Comparison of ENCODE assay signal across 8 mouse cellular contexts in the genomic region with DNA sequence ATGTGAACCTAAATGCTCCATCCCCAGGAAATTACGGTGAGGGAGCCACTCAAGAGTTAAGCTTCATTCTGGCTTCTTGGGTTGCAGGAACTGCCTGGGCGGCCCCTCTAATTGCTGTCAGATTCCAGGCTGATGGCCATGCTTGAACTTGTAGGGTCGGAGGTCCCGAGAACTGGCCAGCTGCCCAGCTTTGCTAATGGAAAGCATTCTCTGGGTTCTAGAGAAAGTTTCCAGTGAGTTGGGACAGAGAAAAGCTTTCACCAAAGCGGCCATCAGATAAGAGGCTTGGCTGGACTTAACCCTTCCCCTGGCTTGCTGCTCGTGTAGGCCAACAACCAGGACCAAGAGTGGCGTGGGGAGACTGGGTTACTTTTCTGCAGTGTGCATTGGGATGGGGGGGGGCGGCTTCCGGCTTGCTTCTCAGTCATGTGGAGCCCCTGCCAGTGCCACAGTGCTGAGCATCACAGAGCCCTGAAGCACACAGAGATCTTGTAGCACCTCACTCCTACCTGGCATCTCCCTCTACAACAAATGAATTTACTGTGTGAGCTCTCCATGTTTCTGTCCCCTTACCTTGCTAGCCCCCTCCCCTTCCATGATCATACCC. TPM values are rescaled to one million over a fixed set of nuclear protein-coding genes. Genes with fewer than 3 reads are reported as not detected.
A peak's percentile ranks its signal among the peaks of the same experiment; 100 is the strongest.
DNase-seq lines count a peak whose midpoint lies in the region; ATAC-seq and TF ChIP-seq lines count a peak whose summit lies in the region.

No protein-coding gene starts in this region.

- TF ChIP-seq POLR2A in brain, embryonic 14.5 days (IDR thresholded peaks at IDR 0.05; ENCODE audit: borderline replicate concordance, extremely low read depth, insufficient read depth, insufficient read length, poor library complexity, severe bottlenecking) = no peak

- peaks cover 4% of the 10 kb centered on the region; the same call in 1 of the 2 replicates for H3K4me1 ChIP-seq in intestine, embryonic 15.5 days (replicated peaks)
- no peaks in the 10 kb centered on the region for H3K4me1 ChIP-seq in intestine, postnatal 0 days (replicated peaks; ENCODE audit: control insufficient read depth, insufficient read depth, low read length)

- intact Hi-C loops in heart, postnatal 10 days (cut with DNase I) = no loop called here

- no peak overlapping the region for H3K9ac ChIP-seq in intestine, embryonic 15.5 days
- no peak overlapping the region for H3K9ac ChIP-seq in intestine, postnatal 0 days (ENCODE audit: low read depth, low read length)

- no peak overlapping the region for H3K4me2 ChIP-seq in intestine, embryonic 15.5 days (replicated peaks)
- no peak overlapping the region; the same call in 1 of the 2 replicates for H3K4me2 ChIP-seq in intestine, postnatal 0 days (replicated peaks; ENCODE audit: low read depth)

- no peaks in the 10 kb centered on the region for H3K27me3 ChIP-seq in intestine, embryonic 15.5 days (replicated peaks)
- H3K27me3 ChIP-seq in intestine, postnatal 0 days (replicated peaks; ENCODE audit: control insufficient read depth, insufficient read depth, low read length) = no peaks in the 10 kb centered on the region

- DNase-seq in brain, embryonic 14.5 days (ENCODE audit: low read depth) = peak; percentile 80
- peak; percentile 77 to 81 for DNase-seq in heart, postnatal 10 days
- DNase-seq in kidney, postnatal 36 days = peak; percentile 83 to 85
- DNase-seq in retina, embryonic 14.5 days (ENCODE audit: low spot score) = peak; percentile 48
- no peak for DNase-seq in layer of hippocampus, adult 8-10 months (ENCODE audit: low spot score in 2 of 2)

- no peak overlapping the region for H3K4me3 ChIP-seq in intestine, embryonic 15.5 days (replicated peaks)
- no peak overlapping the region for H3K4me3 ChIP-seq in intestine, postnatal 0 days (ENCODE audit: low read depth, low read length)

- TF ChIP-seq CTCF in intestine, postnatal 0 days (IDR thresholded peaks at IDR 0.05; ENCODE audit: low read depth) = no peak
- TF ChIP-seq CTCF in brain, embryonic 14.5 days (IDR thresholded peaks at IDR 0.05; ENCODE audit: borderline replicate concordance, extremely low read depth, insufficient read depth, insufficient read length) = no peak

- H3K27ac ChIP-seq in intestine, embryonic 15.5 days = no peak overlapping the region
- no peak overlapping the region for H3K27ac ChIP-seq in intestine, postnatal 0 days (ENCODE audit: low read depth, low read length)

- peak; percentile 43 for ATAC-seq in intestine, embryonic 15.5 days
- ATAC-seq in intestine, postnatal 0 days = no peak
- no peak for ATAC-seq in megakaryocyte-erythroid progenitor cell, adult 5-6 weeks (replicated peaks; ENCODE audit: low FRiP score, low TSS enrichment, poor library complexity, severe bottlenecking)

- H3K9me3 ChIP-seq in intestine, embryonic 15.5 days = no peaks in the 10 kb centered on the region
- H3K9me3 ChIP-seq in intestine, postnatal 0 days (ENCODE audit: control insufficient read depth) = no peaks in the 10 kb centered on the region

- no peaks in the 10 kb centered on the region for H3K36me3 ChIP-seq in intestine, embryonic 15.5 days
- H3K36me3 ChIP-seq in intestine, postnatal 0 days (ENCODE audit: control insufficient read depth, insufficient read depth) = no peaks in the 10 kb centered on the region

- WGBS in intestine, embryonic 15.5 days = 40% methylated on average over 9 of the region's 9 CpGs
- 56% methylated on average over 9 of the region's 9 CpGs for WGBS in intestine, postnatal 0 days

RNA-seq across cellular contexts. Expression of a gene that starts 15.8 kb away (rescaled TPM):
- polyA plus RNA-seq in intestine, embryonic 15.5 days (2015; fragmentation: Nextera tagmentation; extraction: Ambion mirVana) = 3.9 and 4.4 TPM in 2 replicates
- 1.8 and 2.5 TPM in 2 replicates for polyA plus RNA-seq in intestine, postnatal 0 days (2015; fragmentation: Nextera tagmentation; extraction: Ambion mirVana)
- 42.0 and 47.0 TPM in 2 replicates for polyA plus RNA-seq in brain, embryonic 14.5 days (2012; rRNA removed)
- total RNA-seq in heart, postnatal 10 days (2021) = under 1 TPM; 0.26 to 0.32 TPM
- 10 to 100 TPM; 15.8 to 16.3 (median 16.0) TPM for total RNA-seq in layer of hippocampus, adult 8-10 months (2022)
- total RNA-seq in megakaryocyte-erythroid progenitor cell, adult 5-6 weeks (2014; fragmentation: Nextera tagmentation) = 4.3 and 5.9 TPM in 2 replicates
- total RNA-seq in megakaryocyte-erythroid progenitor cell, adult 5-6 weeks (2017) = 5.3 and 7.0 TPM in 2 replicates

RNA-seq across cellular contexts. Expression of a gene that starts 25.2 kb away (rescaled TPM):
- 147 and 170 TPM in 2 replicates for polyA plus RNA-seq in intestine, embryonic 15.5 days (2015; fragmentation: Nextera tagmentation; extraction: Ambion mirVana)
- polyA plus RNA-seq in intestine, postnatal 0 days (2015; fragmentation: Nextera tagmentation; extraction: Ambion mirVana) = 147 and 178 TPM in 2 replicates
- polyA plus RNA-seq in brain, embryonic 14.5 days (2012; rRNA removed) = 313 and 402 TPM in 2 replicates
- 100 to 1,000 TPM; 161 to 167 TPM for total RNA-seq in heart, postnatal 10 days (2021)
- 100 to 1,000 TPM; 466 to 571 (median 498) TPM for total RNA-seq in layer of hippocampus, adult 8-10 months (2022)
- total RNA-seq in megakaryocyte-erythroid progenitor cell, adult 5-6 weeks (2014; fragmentation: Nextera tagmentation) = 140 and 145 TPM in 2 replicates
- 104 and 227 TPM in 2 replicates for total RNA-seq in megakaryocyte-erythroid progenitor cell, adult 5-6 weeks (2017)

RNA-seq across cellular contexts. Expression of a gene that starts 30.0 kb away (rescaled TPM):
- polyA plus RNA-seq in intestine, embryonic 15.5 days (2015; fragmentation: Nextera tagmentation; extraction: Ambion mirVana) = 19.5 and 21.8 TPM in 2 replicates
- 5.3 and 7.8 TPM in 2 replicates for polyA plus RNA-seq in intestine, postnatal 0 days (2015; fragmentation: Nextera tagmentation; extraction: Ambion mirVana)
- polyA plus RNA-seq in brain, embryonic 14.5 days (2012; rRNA removed) = 19.4 and 42.7 TPM in 2 replicates
- total RNA-seq in heart, postnatal 10 days (2021) = 1 to 10 TPM; 6.5 to 7.4 TPM
- 1 to 10 TPM in 3 of 4 experiments, under 1 TPM in 1; 0.96 to 3.2 (median 3.0) TPM for total RNA-seq in layer of hippocampus, adult 8-10 months (2022)
- total RNA-seq in megakaryocyte-erythroid progenitor cell, adult 5-6 weeks (2014; fragmentation: Nextera tagmentation) = 88.7 and 92.5 TPM in 2 replicates
- 48.6 and 64.9 TPM in 2 replicates for total RNA-seq in megakaryocyte-erythroid progenitor cell, adult 5-6 weeks (2017)

RNA-seq across cellular contexts. Expression of a gene that starts 58.6 kb away (rescaled TPM):
- 0.04 TPM in 1 of 2 replicates, not detected in the other for polyA plus RNA-seq in intestine, embryonic 15.5 days (2015; fragmentation: Nextera tagmentation; extraction: Ambion mirVana)
- polyA plus RNA-seq in intestine, postnatal 0 days (2015; fragmentation: Nextera tagmentation; extraction: Ambion mirVana) = not detected in 2 replicates
- polyA plus RNA-seq in brain, embryonic 14.5 days (2012; rRNA removed) = 0.05 and 0.08 TPM in 2 replicates
- total RNA-seq in heart, postnatal 10 days (2021) = not detected
- total RNA-seq in layer of hippocampus, adult 8-10 months (2022) = under 1 TPM in 1 of 4 experiments, not detected in 3; 0.08 TPM
- 0.92 and 1.7 TPM in 2 replicates for total RNA-seq in megakaryocyte-erythroid progenitor cell, adult 5-6 weeks (2014; fragmentation: Nextera tagmentation)
- total RNA-seq in megakaryocyte-erythroid progenitor cell, adult 5-6 weeks (2017) = 0.91 TPM in 1 of 2 replicates, not detected in the other

Comparison
In these comparisons a context has a peak if more than half of its experiments do, and no peak if none do; other contexts are left out.
1. DNase-seq: peak in brain, embryonic 14.5 days (single experiment), heart, postnatal 10 days (2 of 2), kidney, postnatal 36 days (2 of 2) and retina, embryonic 14.5 days (single experiment); none in layer of hippocampus, adult 8-10 months (0 of 2).
2. RNA of a gene that starts 15.8 kb away (total RNA-seq): 15.8 to 16.3 TPM in layer of hippocampus, adult 8-10 months and 4.3 to 7.0 TPM in megakaryocyte-erythroid progenitor cell, adult 5-6 weeks; 0.26 to 0.32 TPM in heart, postnatal 10 days; every median in the first group is over 4 times any median in the second.
3. RNA of a gene that starts 30.0 kb away (total RNA-seq): 48.6 to 92.5 TPM in megakaryocyte-erythroid progenitor cell, adult 5-6 weeks; 6.5 to 7.4 TPM in heart, postnatal 10 days and 0.96 to 3.2 TPM in layer of hippocampus, adult 8-10 months; every median in the first group is over 4 times any median in the second.